Mouse (Mus musculus): ENCODE measurements around the gene Csmd2. TPM values are rescaled to one million over a fixed set of nuclear protein-coding genes. Genes with fewer than 3 reads are reported as not detected.
A peak's percentile ranks its signal among the peaks of the same experiment; 100 is the strongest.
"Not testable (repeated sequence)": the region's sequence is repeated elsewhere in the genome, so short reads cannot be mapped to it uniquely, and the experiment has no call there.

Gene Csmd2
- polyA plus RNA-seq, 1 experiment from 2014 or later: 12.7 TPM

DNA sequence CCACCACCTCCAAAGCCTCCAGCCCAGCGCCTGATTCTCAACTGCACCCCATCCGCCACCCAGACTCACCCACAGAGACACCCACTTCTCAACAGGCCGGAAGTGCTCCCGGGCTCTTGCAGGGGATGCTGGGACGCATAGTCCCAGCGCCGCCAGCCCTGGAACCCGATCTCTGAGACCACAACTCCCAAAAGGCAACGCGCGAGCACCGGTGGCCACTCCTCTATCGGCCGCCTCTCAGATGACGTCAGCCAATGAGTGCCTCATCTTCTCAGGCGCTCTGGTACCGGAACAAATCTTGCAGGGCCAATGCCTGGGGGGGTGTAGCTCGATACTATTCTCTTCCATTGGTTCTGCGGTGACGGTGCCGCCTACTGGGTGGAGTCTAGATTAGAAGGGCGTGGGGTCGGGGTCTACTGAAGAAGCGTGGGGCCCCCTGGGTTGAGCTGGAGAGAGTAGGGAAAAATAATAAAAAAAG is 622.3 kb downstream of the Csmd2 start, which contains the start of gene Zscan20:
Gene Zscan20 (minus strand): TSS at position 174 of the 478 bp plus-strand sequence.
- Histone ChIP-seq H3K4me3 (replicated peaks) (peak within 1 kb of the TSS; percentile 59), H3K9me3 (replicated peaks) (no peaks in the 10 kb centered on the region), H3K27ac (replicated peaks) (peak within 1 kb of the TSS; percentile 73), H3K9ac (replicated peaks) (peak within 1 kb of the TSS; percentile 54), H3K4me2 (peak within 1 kb of the TSS; percentile 70), H3K4me1 (peaks cover 23% of the 10 kb centered on the region), H3K27me3 (replicated peaks) (no peaks in the 10 kb centered on the region), H3K36me3 (no peaks in the 10 kb centered on the region)
- ATAC-seq (ENCODE audit: low FRiP score): peak; percentile 96
- under 1% methylated on average over 24 of the region's 24 CpGs for WGBS

DNA sequence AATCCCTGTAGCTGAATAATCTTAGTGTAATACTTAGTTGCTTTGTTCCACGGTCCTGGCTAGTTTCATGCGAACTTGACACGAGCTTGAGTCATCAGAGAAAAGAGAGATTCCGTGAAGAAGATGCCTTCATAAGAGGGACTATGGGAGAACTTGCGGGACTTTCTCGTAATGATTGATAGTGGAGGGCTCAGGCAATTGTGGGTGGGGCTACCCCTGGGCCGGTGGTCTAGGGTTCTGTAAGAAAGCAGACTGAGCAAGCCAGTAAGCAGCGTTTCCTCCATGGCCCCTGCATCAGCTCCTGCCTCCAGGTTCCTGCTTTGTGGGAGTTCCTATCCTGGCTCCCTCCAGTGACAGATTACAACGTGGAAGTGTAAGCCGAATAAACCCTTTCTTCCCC is 623.0 kb downstream of the Csmd2 start:
- Histone ChIP-seq H3K9ac (replicated peaks) (no peak overlapping the region), H3K27me3 (replicated peaks) (no peaks in the 10 kb centered on the region), H3K4me2 (peak overlapping the region; percentile 70), H3K9me3 (replicated peaks) (no peaks in the 10 kb centered on the region), H3K36me3 (no peaks in the 10 kb centered on the region), H3K4me1 (peaks cover 23% of the 10 kb centered on the region), H3K4me3 (replicated peaks) (peak overlapping the region; percentile 59; the same call in 1 of the 2 replicates), H3K27ac (replicated peaks) (0 out of 2 replicates have a peak overlapping the region, but pooled peaks have one; percentile 54)
- no peak; the same call in 1 of the 2 replicates for ATAC-seq (ENCODE audit: low FRiP score)
- 25% methylated on average over 10 of the region's 10 CpGs for WGBS

- not testable (repeated sequence) for H3K27ac ChIP-seq (replicated peaks); H3K27me3 ChIP-seq (replicated peaks); H3K9ac ChIP-seq (replicated peaks); H3K4me3 ChIP-seq (replicated peaks); ATAC-seq (ENCODE audit: low FRiP score); H3K36me3 ChIP-seq; H3K9me3 ChIP-seq (replicated peaks); H3K4me2 ChIP-seq
- H3K4me1 ChIP-seq: peaks cover 23% of the 10 kb centered on the region
- WGBS: 77% methylated on average over 3 of the region's 3 CpGs
Observed at GRCm38 (mm10) chr4:128611726-128612125, 624.1 kb downstream of the Csmd2 start.

DNA sequence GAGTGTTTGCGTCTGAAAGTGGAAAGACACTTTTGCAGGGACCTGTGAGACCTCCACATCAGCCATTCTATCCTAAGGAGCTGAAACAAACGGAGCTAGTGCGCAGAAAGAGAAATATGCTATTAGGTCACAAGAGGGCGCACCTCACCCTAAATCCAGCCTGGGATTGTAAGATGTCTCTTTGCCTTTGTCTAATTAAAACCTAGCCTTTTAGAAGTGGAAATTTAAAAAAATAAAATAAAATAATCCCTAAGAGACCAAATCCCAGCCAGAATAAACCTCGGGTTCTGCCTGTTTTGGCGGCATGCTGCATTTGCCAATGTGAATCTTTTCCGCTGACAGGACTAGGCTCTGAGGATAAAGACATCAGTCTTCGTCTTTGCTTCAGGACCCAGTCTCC is 625.7 kb downstream of the Csmd2 start:
- ATAC-seq (ENCODE audit: low FRiP score): no peak
- WGBS: 15% methylated on average over 8 of the region's 8 CpGs
- no peak overlapping the region for H3K4me3 ChIP-seq (replicated peaks)
- H3K27ac ChIP-seq (replicated peaks): peak overlapping the region; percentile 4; the same call in 1 of the 2 replicates
- no peak overlapping the region for H3K4me2 ChIP-seq
- H3K9me3 ChIP-seq (replicated peaks): no peaks in the 10 kb centered on the region
- no peak overlapping the region for H3K9ac ChIP-seq (replicated peaks)
- no peaks in the 10 kb centered on the region for H3K36me3 ChIP-seq
- H3K27me3 ChIP-seq (replicated peaks): no peaks in the 10 kb centered on the region
- peaks cover 22% of the 10 kb centered on the region for H3K4me1 ChIP-seq

DNA sequence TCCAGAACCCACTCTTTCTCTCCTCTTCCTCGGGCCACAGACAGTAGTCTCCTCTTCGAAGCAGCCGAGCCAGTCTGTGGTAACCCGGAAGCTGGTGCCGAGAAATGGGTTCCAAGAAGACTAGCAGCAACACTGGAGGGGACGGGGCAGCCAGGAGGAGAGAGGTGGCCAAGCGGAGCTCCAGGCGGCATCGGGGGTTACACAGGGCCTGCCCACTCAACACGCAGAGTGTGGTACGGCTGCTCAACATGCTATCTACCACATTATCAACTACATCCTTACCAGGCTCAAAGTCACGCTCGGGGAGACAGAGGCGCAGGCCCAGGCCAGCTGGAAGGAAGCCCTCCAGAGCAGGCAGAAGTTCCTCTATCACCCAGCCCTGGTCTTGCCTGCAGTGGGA is 628.1 kb downstream of the Csmd2 start:
- WGBS: 90% methylated on average over 14 of the region's 14 CpGs
- peaks cover 6% of the 10 kb centered on the region for H3K4me1 ChIP-seq

More for the DNA sequence above, 628.1 kb downstream of the Csmd2 start:
- no peak overlapping the region for H3K4me2 ChIP-seq
- no peaks in the 10 kb centered on the region for H3K36me3 ChIP-seq
- no peak overlapping the region for H3K9ac ChIP-seq (replicated peaks)
- H3K9me3 ChIP-seq (replicated peaks): no peaks in the 10 kb centered on the region
- no peak overlapping the region for H3K27ac ChIP-seq (replicated peaks)
- no peak overlapping the region for H3K4me3 ChIP-seq (replicated peaks)
- no peak for ATAC-seq (ENCODE audit: low FRiP score)
- H3K27me3 ChIP-seq (replicated peaks): no peaks in the 10 kb centered on the region

Other genes starting within 250 kb of the Csmd2 start
- gene CK137956, start 16.9 kb upstream of the Csmd2 start, polyA plus RNA-seq (2015; fragmentation: Nextera tagmentation; extraction: Ambion mirVana): 1.4 and 2.0 TPM in 2 replicates